Mouse (Mus musculus) midbrain, embryonic 14.5 days (tissue): ENCODE measurements at regions not wholly inside any gene's neighbourhood (a gene's known extent, or its start where the extent isn't known, plus 50 kb on each side); places are given as distances from the start of the nearest gene placed in this dataset.
A peak's percentile ranks its signal among the peaks of the same experiment; 100 is the strongest.
"Not testable (repeated sequence)": the region's sequence is repeated elsewhere in the genome, so short reads cannot be mapped to it uniquely, and the experiment has no call there.

Experiments
- ATAC-seq: fragments of 200-750 bp; cut with Nextera tagmentation; 2 replicates; pipeline ENCODE4 v1.8.0; 2017; ENCODE audit warnings: moderate number of reproducible peaks, moderate library complexity; ENCODE audit not compliant: low FRiP score, low TSS enrichment
- DNase-seq: peaks from one replicate; pipeline ENCODE4 v3.0.0-alpha.2; 2015
- H3K27ac ChIP-seq: fragments of 300-500 bp; sonication (generic); replicated peaks from 2 replicates; pipeline ENCODE4 v1.5.1; 2014; ENCODE audit warnings: mild to moderate bottlenecking, low read depth, low read length, moderate library complexity
- H3K27me3 ChIP-seq: fragments of 300-500 bp; sonication (generic); 2 replicates; pipeline ENCODE4 v1.6.1; 2014; ENCODE audit warnings: low read length, control low read depth, mixed read lengths; ENCODE audit not compliant: control insufficient read depth, insufficient read depth
- H3K36me3 ChIP-seq: fragments of 300-500 bp; sonication (generic); 2 replicates; pipeline ENCODE4 v1.6.1; 2014; ENCODE audit warnings: low read length, control low read depth; ENCODE audit not compliant: control insufficient read depth, insufficient read depth
- H3K4me1 ChIP-seq: fragments of 300-500 bp; sonication (generic); 2 replicates; pipeline ENCODE4 v1.6.1; 2014; ENCODE audit warnings: mild to moderate bottlenecking, antibody characterized with exemption, low read length, control low read depth; ENCODE audit not compliant: control insufficient read depth, insufficient read depth
- H3K4me2 ChIP-seq: fragments of 300-500 bp; sonication (generic); 2 replicates; pipeline ENCODE4 v1.6.1; 2014; ENCODE audit warnings: mild to moderate bottlenecking, low read length, moderate library complexity
- H3K4me3 ChIP-seq: fragments of 300-500 bp; sonication (generic); replicated peaks from 2 replicates; pipeline ENCODE4 v1.5.1; 2014; ENCODE audit warnings: low read depth, low read length
- H3K9ac ChIP-seq: fragments of 300-500 bp; sonication (generic); replicated peaks from 2 replicates; pipeline ENCODE4 v1.6.1; 2014; ENCODE audit warnings: mild to moderate bottlenecking, low read length, moderate library complexity
- H3K9me3 ChIP-seq: fragments of 300-500 bp; sonication (generic); 2 replicates; pipeline ENCODE4 v1.6.1; 2016; ENCODE audit warnings: low read length, control low read depth, mixed read lengths; ENCODE audit not compliant: control insufficient read depth
- WGBS: fragments of 180-500 bp; shearing (Covaris S2); extraction: QIAGEN DNeasy Blood & Tissue Kit; methylation state at CpG from one replicate; pipeline ENCODE4 v1.1.7; 2014; 5-methylcytosine and 5-hydroxymethylcytosine counted together

- H3K4me1 ChIP-seq: no peaks in the 10 kb centered on the region
- H3K4me2 ChIP-seq: no peak overlapping the region
- H3K9me3 ChIP-seq: no peaks in the 10 kb centered on the region
- ATAC-seq (no peak), DNase-seq (no peak)
- H3K27me3 ChIP-seq: no peaks in the 10 kb centered on the region
- WGBS: 54% methylated on average over 1 of the region's 1 CpGs
- H3K27ac ChIP-seq: no peak overlapping the region
- H3K9ac ChIP-seq: no peak overlapping the region
- H3K36me3 ChIP-seq: no peaks in the 10 kb centered on the region
- H3K4me3 ChIP-seq: no peak overlapping the region
Observed at GRCm38 (mm10) chr8:51409123-51409522, 2102.4 kb upstream of the Aga start.

GRCm38 (mm10) chr8:51428443-51428842, 2083.1 kb upstream of the Aga start:
- no peak overlapping the region for H3K4me3 ChIP-seq
- no peak for DNase-seq
- H3K4me1 ChIP-seq: no peaks in the 10 kb centered on the region
- H3K36me3 ChIP-seq: no peaks in the 10 kb centered on the region
- no peaks in the 10 kb centered on the region for H3K27me3 ChIP-seq
- WGBS: 23% methylated on average over 1 of the region's 1 CpGs
- H3K4me2 ChIP-seq: no peak overlapping the region
- ATAC-seq: no peak
- H3K9ac ChIP-seq: no peak overlapping the region
- H3K27ac ChIP-seq: no peak overlapping the region
- H3K9me3 ChIP-seq: no peaks in the 10 kb centered on the region

- H3K36me3 ChIP-seq: no peaks in the 10 kb centered on the region
- H3K27ac ChIP-seq: no peak overlapping the region
- DNase-seq: no peak
- WGBS: 79% methylated on average over 3 of the region's 3 CpGs
- no peak overlapping the region for H3K4me2 ChIP-seq
- H3K9me3 ChIP-seq: no peaks in the 10 kb centered on the region
- no peaks in the 10 kb centered on the region for H3K27me3 ChIP-seq
- no peak overlapping the region for H3K4me3 ChIP-seq
- ATAC-seq: no peak
- H3K9ac ChIP-seq: no peak overlapping the region
- no peaks in the 10 kb centered on the region for H3K4me1 ChIP-seq
Observed at GRCm38 (mm10) chr8:51428851-51429250, 2082.7 kb upstream of the Aga start.

GRCm38 (mm10) chr8:51447636-51448035, 2063.9 kb upstream of the Aga start:
- no peak for ATAC-seq
- H3K36me3 ChIP-seq: no peaks in the 10 kb centered on the region
- no peaks in the 10 kb centered on the region for H3K4me1 ChIP-seq
- H3K27ac ChIP-seq: no peak overlapping the region
- no peak overlapping the region for H3K4me2 ChIP-seq
- H3K27me3 ChIP-seq: no peaks in the 10 kb centered on the region
- WGBS: 74% methylated on average over 5 of the region's 5 CpGs
- H3K4me3 ChIP-seq: no peak overlapping the region
- DNase-seq: peak; percentile 9
- H3K9me3 ChIP-seq: no peaks in the 10 kb centered on the region
- H3K9ac ChIP-seq: no peak overlapping the region

GRCm38 (mm10) chr8:51448600-51448999, 2062.9 kb upstream of the Aga start:
- no peak overlapping the region for H3K4me2 ChIP-seq
- no peaks in the 10 kb centered on the region for H3K36me3 ChIP-seq
- no peaks in the 10 kb centered on the region for H3K9me3 ChIP-seq
- no peaks in the 10 kb centered on the region for H3K27me3 ChIP-seq
- no peaks in the 10 kb centered on the region for H3K4me1 ChIP-seq
- 78% methylated on average over 2 of the region's 2 CpGs for WGBS
- no peak overlapping the region for H3K9ac ChIP-seq
- DNase-seq: no peak
- no peak overlapping the region for H3K4me3 ChIP-seq
- no peak overlapping the region for H3K27ac ChIP-seq
- ATAC-seq: no peak

GRCm38 (mm10) chr8:51479406-51479805, 2032.1 kb upstream of the Aga start:
- Histone ChIP-seq H3K4me2 (no peak overlapping the region), H3K27ac (no peak overlapping the region)

GRCm38 (mm10) chr8:51502567-51502966, 2009.0 kb upstream of the Aga start:
- H3K9ac ChIP-seq: no peak overlapping the region
- no peaks in the 10 kb centered on the region for H3K27me3 ChIP-seq
- no peaks in the 10 kb centered on the region for H3K4me1 ChIP-seq
- ATAC-seq (no peak), DNase-seq (no peak)
- 64% methylated on average over 4 of the region's 4 CpGs for WGBS
- H3K4me2 ChIP-seq: no peak overlapping the region
- H3K36me3 ChIP-seq: no peaks in the 10 kb centered on the region
- H3K4me3 ChIP-seq: no peak overlapping the region
- H3K9me3 ChIP-seq: no peaks in the 10 kb centered on the region
- no peak overlapping the region for H3K27ac ChIP-seq

More at GRCm38 (mm10) chr8:51479406-51479805, 2032.1 kb upstream of the Aga start:
- DNase-seq (peak; percentile 51), ATAC-seq (peak; percentile 37; the same call in 1 of the 2 replicates)
- Histone ChIP-seq H3K9me3 (no peaks in the 10 kb centered on the region), H3K4me1 (no peaks in the 10 kb centered on the region), H3K4me3 (no peak overlapping the region), H3K36me3 (no peaks in the 10 kb centered on the region), H3K27me3 (no peaks in the 10 kb centered on the region), H3K9ac (no peak overlapping the region)
- WGBS: 50% methylated on average over 3 of the region's 3 CpGs

- ATAC-seq (no peak), DNase-seq (no peak)
- Histone ChIP-seq H3K4me3 (no peak overlapping the region), H3K27me3 (no peaks in the 10 kb centered on the region), H3K4me2 (no peak overlapping the region), H3K27ac (no peak overlapping the region), H3K36me3 (no peaks in the 10 kb centered on the region), H3K4me1 (no peaks in the 10 kb centered on the region), H3K9me3 (no peaks in the 10 kb centered on the region), H3K9ac (no peak overlapping the region)
- WGBS: 86% methylated on average over 2 of the region's 2 CpGs
Observed at GRCm38 (mm10) chr8:51523163-51523562, 1988.4 kb upstream of the Aga start.

- H3K36me3 ChIP-seq, DNase-seq: not testable (repeated sequence)
- 82% methylated on average over 3 of the region's 3 CpGs for WGBS
Observed at GRCm38 (mm10) chr8:51553118-51553517, 1958.4 kb upstream of the Aga start.

More at GRCm38 (mm10) chr8:51553118-51553517, 1958.4 kb upstream of the Aga start:
- ATAC-seq, H3K4me3 ChIP-seq, H3K27ac ChIP-seq, H3K9ac ChIP-seq, H3K27me3 ChIP-seq, H3K9me3 ChIP-seq, H3K4me1 ChIP-seq, H3K4me2 ChIP-seq: not testable (repeated sequence)
